Comparison of ENCODE assay signal across 20 mouse cellular contexts in genomic region chr4:147398741-147399140, GRCm38 (mm10). TPM values are rescaled to one million over a fixed set of nuclear protein-coding genes. Genes with fewer than 3 reads are reported as not detected.
DNase-seq lines count a peak whose midpoint lies in the region; ATAC-seq and TF ChIP-seq lines count a peak whose summit lies in the region.
"Not testable (repeated sequence)": the region's sequence is repeated elsewhere in the genome, so short reads cannot be mapped to it uniquely, and the experiment has no call there.
"Had no signal": no experiment of that assay in that cellular context is flagged by ENCODE, and none has a peak within 500 bp of the region (broad histone marks: within the 10 kb centered on the region; RNA-seq: fewer than 3 reads in every experiment).

No protein-coding gene starts in this region.

- DNase-seq in ZHBTc4 (ENCODE audit: low read depth, low spot score) = peak; percentile 20
- DNase-seq in heart, adult 11 months = peak; percentile 95
- DNase-seq in left cerebral cortex, postnatal 4 days = peak; percentile 14
- DNase-seq in lung, postnatal 0 days (ENCODE audit: low spot score) = peak; percentile 4
- peak; percentile 52 to 75 for DNase-seq in spleen, postnatal 4 days (ENCODE audit: low spot score in 2 of 2)
- DNase-seq in thymus, postnatal 0 days (ENCODE audit: low spot score) = peak; percentile 1

- ATAC-seq in lung, postnatal 0 days = not testable (repeated sequence)

- H3K27me3 ChIP-seq in lung, postnatal 0 days (replicated peaks; ENCODE audit: insufficient read depth, low read length) = not testable (repeated sequence)

- H3K27ac ChIP-seq in lung, postnatal 0 days (ENCODE audit: low read length) = not testable (repeated sequence)

- TF ChIP-seq EP300 in lung, postnatal 0 days (IDR thresholded peaks at IDR 0.05) = not testable (repeated sequence)

- intact Hi-C loops in left cerebral cortex, postnatal 4 days (cut with DNase I) = not testable (repeated sequence)

- H3K4me3 ChIP-seq in lung, postnatal 0 days (ENCODE audit: low read depth, low read length) = not testable (repeated sequence)

- H3K9me3 ChIP-seq in lung, postnatal 0 days (ENCODE audit: low read length) = peaks cover 19% of the 10 kb centered on the region

- H3K4me1 ChIP-seq in lung, postnatal 0 days (ENCODE audit: insufficient read depth, low read depth, low read length) = not testable (repeated sequence)

- WGBS in lung, postnatal 0 days = 77% methylated on average over 1 of the region's 1 CpGs

- H3K9ac ChIP-seq in lung, postnatal 0 days (replicated peaks; ENCODE audit: low read depth) = not testable (repeated sequence)

- not testable (repeated sequence) for TF ChIP-seq CTCF in lung, postnatal 0 days (IDR thresholded peaks at IDR 0.05)

- not testable (repeated sequence) for H3K36me3 ChIP-seq in lung, postnatal 0 days (ENCODE audit: insufficient read depth, low read length)

- not testable (repeated sequence) for H3K4me2 ChIP-seq in lung, postnatal 0 days (replicated peaks; ENCODE audit: low read depth, low read length)

RNA-seq across cellular contexts. Expression of gene Zfp978, which starts 37.6 kb away (rescaled TPM):
- not detected for total RNA-seq in left cerebral cortex, postnatal 4 days (2021)
- polyA plus RNA-seq in lung, postnatal 0 days (2015; fragmentation: Nextera tagmentation; extraction: Ambion mirVana) = 0.17 TPM in 1 of 2 replicates, not detected in the other
- not detected in 2 replicates for polyA plus RNA-seq in thymus, postnatal 0 days (2015; fragmentation: Nextera tagmentation; extraction: Ambion mirVana)
- total RNA-seq: adrenal gland, postnatal 14 days; gastrocnemius, postnatal 36 days; granulocyte monocyte progenitor cell, adult 5-6 weeks; hindbrain, postnatal 0 days had no signal
- polyA plus RNA-seq: adrenal gland, adult 2 months; cerebellum, adult 2 months; cortical plate, adult 2 months; embryonic facial prominence, embryonic 13.5 days; erythroblast, embryonic 14.5 days; forebrain, embryonic 12.5 days; forebrain, embryonic 15.5 days; heart, embryonic 16.5 days; hindbrain, embryonic 14.5 days; inflammation-experienced regulatory T-cells, adult 6 months had no signal

Comparison
In these comparisons a context has a peak if more than half of its experiments do, and no peak if none do; other contexts are left out.
1. DNase-seq: peak in every context shown above with its lines; median percentile 95 in heart, adult 11 months; 64 in spleen, postnatal 4 days; 20 in ZHBTc4; 14 in left cerebral cortex, postnatal 4 days; 4 in lung, postnatal 0 days; 1 in thymus, postnatal 0 days.